Mouse (Mus musculus) forebrain, embryonic 11.5 days (tissue): ENCODE results near the gene Olfr532. TPM values are rescaled to one million over a fixed set of nuclear protein-coding genes. Genes with fewer than 3 reads are reported as not detected.
"Not testable (repeated sequence)": the region's sequence is repeated elsewhere in the genome, so short reads cannot be mapped to it uniquely, and the experiment has no call there.

Experiments used
- ATAC-seq: fragments of 200-750 bp; cut with Nextera tagmentation; replicated peaks from 2 replicates; pipeline ENCODE4 v1.8.0; 2017; ENCODE audit warnings: moderate TSS enrichment; ENCODE audit not compliant: low FRiP score
- DNase-seq: peaks from one replicate; pipeline ENCODE4 v3.0.0-alpha.2; 2017; ENCODE audit warnings: low spot score
- H3K27ac ChIP-seq: fragments of 300-500 bp; sonication (generic); 2 replicates; pipeline ENCODE4 v1.5.1; 2014; ENCODE audit warnings: low read depth, low read length
- H3K27me3 ChIP-seq: fragments of 300-500 bp; sonication (generic); 2 replicates; pipeline ENCODE4 v1.6.1; 2014; ENCODE audit warnings: mild to moderate bottlenecking, low read length, mixed read lengths; ENCODE audit not compliant: control insufficient read depth, insufficient read depth
- H3K36me3 ChIP-seq: fragments of 300-500 bp; sonication (generic); 2 replicates; pipeline ENCODE4 v1.6.1; 2014; ENCODE audit warnings: mild to moderate bottlenecking, low read length, moderate library complexity, mixed read lengths; ENCODE audit not compliant: control insufficient read depth, insufficient read depth
- H3K4me1 ChIP-seq: fragments of 300-500 bp; sonication (generic); replicated peaks from 2 replicates; pipeline ENCODE4 v1.6.1; 2014; ENCODE audit warnings: low read length, mixed read lengths; ENCODE audit not compliant: control insufficient read depth, insufficient read depth
- H3K4me2 ChIP-seq: fragments of 300-500 bp; sonication (generic); 2 replicates; pipeline ENCODE4 v1.6.1; 2014; ENCODE audit warnings: low read depth, mild to moderate bottlenecking, low read length, moderate library complexity, mixed read lengths; ENCODE audit not compliant: severe bottlenecking
- H3K4me3 ChIP-seq: fragments of 300-500 bp; sonication (generic); 2 replicates; pipeline ENCODE4 v1.5.1; 2014; ENCODE audit warnings: low read depth, low read length
- H3K9ac ChIP-seq: fragments of 300-500 bp; sonication (generic); 2 replicates; pipeline ENCODE4 v1.6.1; 2014; ENCODE audit warnings: low read length
- H3K9me3 ChIP-seq: fragments of 300-500 bp; sonication (generic); 2 replicates; pipeline ENCODE4 v1.6.1; 2016; ENCODE audit warnings: low read length, mixed read lengths; ENCODE audit not compliant: control insufficient read depth
- WGBS: fragments of 180-500 bp; shearing (Covaris S2); extraction: QIAGEN DNeasy Blood & Tissue Kit; methylation state at CpG from one replicate; pipeline ENCODE4 v1.1.7; 2014; 5-methylcytosine and 5-hydroxymethylcytosine counted together
- polyA plus RNA-seq: library from polyadenylated mRNA; unstranded; fragments of >200 nt; fragmentation: Nextera tagmentation; extraction: Ambion mirVana; gene quantifications from 2 replicates; pipeline ENCODE4 v1.2.1, GENCODE M21; 2014

The Olfr532 gene
- polyA plus RNA-seq, result not detected in 2 replicates

- DNase-seq, result no peak
- WGBS, result 90% methylated on average over 1 of the region's 1 CpGs
- H3K27ac ChIP-seq, result no peak within 1 kb of the TSS
- no peaks in the 10 kb centered on the region for H3K36me3 ChIP-seq
- H3K4me1 ChIP-seq, result no peaks in the 10 kb centered on the region
- no peak for ATAC-seq
- H3K9me3 ChIP-seq, result no peaks in the 10 kb centered on the region
- H3K4me2 ChIP-seq, result no peak within 1 kb of the TSS
- H3K27me3 ChIP-seq, result no peaks in the 10 kb centered on the region
- H3K9ac ChIP-seq, result no peak within 1 kb of the TSS
- no peak within 1 kb of the TSS for H3K4me3 ChIP-seq
Observed at GRCm38 (mm10) chr7:140421539-140421938, at the start of gene Olfr532. Gene Olfr532, minus strand, starts transcription at chr7:140421639.

DNA sequence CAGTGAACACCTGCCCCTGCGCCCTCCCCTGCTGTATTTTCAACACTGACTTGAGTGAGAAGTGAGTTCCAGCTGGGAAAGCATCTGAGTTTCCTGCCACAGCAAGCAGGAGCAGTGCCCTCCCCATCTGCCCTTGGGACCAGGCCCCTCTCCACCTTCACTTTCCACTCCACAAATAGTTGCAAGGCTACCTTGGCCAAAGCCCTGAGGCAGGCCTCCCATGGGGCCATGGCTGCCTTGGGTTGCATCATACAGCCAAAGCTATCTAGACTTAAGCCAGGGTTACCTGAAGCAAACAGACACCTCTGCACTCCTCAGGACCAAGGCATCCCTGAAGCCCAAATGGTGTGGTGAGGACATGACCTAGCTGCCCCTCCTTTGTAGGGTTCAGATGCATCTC is 41.6 kb upstream of the Olfr532 start, which contains the start of gene Olfr533:
Gene Olfr533 (plus strand): TSS at position 301 of the 400 bp plus-strand sequence.
- not testable (repeated sequence) for ATAC-seq, H3K27ac ChIP-seq
- 86% methylated on average over 1 of the region's 1 CpGs for WGBS

GRCm38 (mm10) chr7:140443141-140443540 is 21.7 kb upstream of the Olfr532 start:
- 89% methylated on average over 1 of the region's 1 CpGs for WGBS
- H3K9me3 ChIP-seq, result no peaks in the 10 kb centered on the region
- no peak overlapping the region for H3K9ac ChIP-seq
- no peak overlapping the region for H3K4me2 ChIP-seq
- no peak overlapping the region for H3K27ac ChIP-seq
- H3K27me3 ChIP-seq, result no peaks in the 10 kb centered on the region
- DNase-seq (no peak), ATAC-seq (no peak)
- H3K4me3 ChIP-seq, result no peak overlapping the region
- H3K4me1 ChIP-seq, result no peaks in the 10 kb centered on the region
- no peaks in the 10 kb centered on the region for H3K36me3 ChIP-seq

More for the DNA sequence above, 41.6 kb upstream of the Olfr532 start, which contains the start of gene Olfr533:
- H3K4me1 ChIP-seq, H3K36me3 ChIP-seq, H3K4me3 ChIP-seq, H3K9me3 ChIP-seq, DNase-seq, H3K27me3 ChIP-seq, H3K4me2 ChIP-seq, H3K9ac ChIP-seq: not testable (repeated sequence)

DNA sequence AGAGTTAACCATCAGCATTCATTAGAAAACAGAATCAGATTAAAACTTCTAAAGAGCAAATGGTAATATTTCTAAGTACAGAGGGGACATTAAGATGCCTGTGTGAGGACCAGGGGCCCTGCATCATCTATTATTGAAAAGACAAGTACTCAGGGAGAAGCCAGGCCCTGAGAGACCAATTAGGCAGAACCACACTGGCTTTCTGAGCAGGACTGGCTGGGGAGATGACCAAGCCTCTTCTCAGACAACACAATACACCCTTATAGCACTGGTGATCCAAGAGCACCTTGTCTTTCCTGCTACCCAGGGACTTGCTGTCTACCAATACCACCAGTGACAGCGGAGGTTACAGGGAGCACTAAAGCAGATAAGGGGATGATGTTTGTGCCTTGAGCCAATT is 18.6 kb downstream of the Olfr532 start, which contains the start of gene Olfr531:
Gene Olfr531 (minus strand): TSS at position 101 of the 400 bp plus-strand sequence.
- H3K27ac ChIP-seq, result no peak within 1 kb of the TSS
- no peak for DNase-seq
- H3K9ac ChIP-seq, result no peak within 1 kb of the TSS
- ATAC-seq, result no peak
- no peak within 1 kb of the TSS for H3K4me2 ChIP-seq
- no peaks in the 10 kb centered on the region for H3K27me3 ChIP-seq
- H3K36me3 ChIP-seq, result no peaks in the 10 kb centered on the region
- no peak within 1 kb of the TSS for H3K4me3 ChIP-seq
- no peaks in the 10 kb centered on the region for H3K4me1 ChIP-seq
- no peaks in the 10 kb centered on the region for H3K9me3 ChIP-seq
- 96% methylated on average over 1 of the region's 1 CpGs for WGBS

GRCm38 (mm10) chr7:140376911-140377310 is 44.5 kb downstream of the Olfr532 start:
- Histone ChIP-seq H3K27me3 (no peaks in the 10 kb centered on the region), H3K36me3 (no peaks in the 10 kb centered on the region), H3K9me3 (no peaks in the 10 kb centered on the region), H3K4me1 (no peaks in the 10 kb centered on the region), H3K4me2 (no peak overlapping the region), H3K4me3 (no peak overlapping the region), H3K27ac (no peak overlapping the region), H3K9ac (no peak overlapping the region)
- 93% methylated on average over 2 of the region's 2 CpGs for WGBS
- DNase-seq, result no peak
- no peak for ATAC-seq

DNA sequence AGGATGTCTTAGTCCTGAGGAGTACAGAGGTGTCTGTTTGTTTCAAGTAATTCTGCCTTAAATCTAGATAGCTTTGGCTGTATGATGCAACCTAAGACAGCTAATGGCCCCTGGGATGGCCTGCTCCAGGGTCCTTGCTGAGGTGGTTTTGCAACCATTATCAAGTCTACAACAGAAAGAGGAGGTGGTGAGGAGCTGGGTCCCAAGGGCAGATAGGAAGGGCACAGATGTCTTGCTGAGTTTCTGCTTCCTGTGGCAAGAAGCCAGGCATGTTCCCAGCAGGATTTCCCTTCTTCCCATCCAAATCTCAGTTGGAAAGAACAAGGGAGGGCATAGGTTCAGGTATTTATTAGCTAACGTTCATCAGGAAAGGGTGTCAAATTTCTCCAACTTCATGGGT is 45.2 kb downstream of the Olfr532 start, which contains the start of gene Olfr530:
Gene Olfr530 (minus strand): TSS at position 101 of the 400 bp plus-strand sequence.
- H3K9me3 ChIP-seq, result no peaks in the 10 kb centered on the region
- no peaks in the 10 kb centered on the region for H3K4me1 ChIP-seq
- no peaks in the 10 kb centered on the region for H3K36me3 ChIP-seq
- H3K4me2 ChIP-seq, result no peak within 1 kb of the TSS
- no peak within 1 kb of the TSS for H3K9ac ChIP-seq
- no peak within 1 kb of the TSS for H3K4me3 ChIP-seq
- no peaks in the 10 kb centered on the region for H3K27me3 ChIP-seq
- H3K27ac ChIP-seq, result no peak within 1 kb of the TSS
- 63% methylated on average over 1 of the region's 1 CpGs for WGBS
- DNase-seq (no peak), ATAC-seq (no peak)

DNA sequence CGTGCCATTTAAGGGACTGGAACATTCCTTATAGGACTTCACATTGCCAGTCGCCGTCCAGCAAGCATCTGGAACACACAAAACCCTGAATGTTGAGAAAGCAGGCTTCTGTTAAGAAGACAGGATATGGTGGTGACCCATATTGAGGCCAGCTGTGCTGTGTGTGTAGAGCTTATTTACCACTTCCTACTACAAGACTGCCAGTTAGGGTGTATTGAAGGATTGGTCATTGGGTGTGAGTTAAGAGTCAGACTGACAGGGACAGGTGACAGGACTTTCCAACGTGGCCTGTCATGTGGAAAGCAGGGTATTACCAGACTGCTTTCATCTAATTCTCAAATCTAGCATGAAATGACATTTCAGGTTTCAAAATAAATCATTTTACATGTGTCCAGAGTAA is 47.1 kb downstream of the Olfr532 start:
- Histone ChIP-seq H3K9ac (no peak overlapping the region), H3K4me2 (no peak overlapping the region), H3K27me3 (no peaks in the 10 kb centered on the region), H3K27ac (no peak overlapping the region), H3K4me3 (no peak overlapping the region), H3K4me1 (no peaks in the 10 kb centered on the region), H3K36me3 (no peaks in the 10 kb centered on the region), H3K9me3 (no peaks in the 10 kb centered on the region)
- ATAC-seq (no peak), DNase-seq (no peak)
- WGBS, result 79% methylated on average over 4 of the region's 4 CpGs

Other genes starting within 250 kb of the Olfr532 start
- not detected in 2 replicates for gene Olfr523, start 248.4 kb downstream of the Olfr532 start, polyA plus RNA-seq
- gene Olfr524, start 215.7 kb downstream of the Olfr532 start, polyA plus RNA-seq, result not detected in 2 replicates
- gene Cd163l1, start 203.4 kb downstream of the Olfr532 start, polyA plus RNA-seq, result 0.05 TPM in 1 of 2 replicates, not detected in the other
- not detected in 2 replicates for gene 5830411N06Rik, start 174.4 kb downstream of the Olfr532 start, polyA plus RNA-seq
- not detected in 2 replicates for gene Olfr525, start 100.8 kb downstream of the Olfr532 start, polyA plus RNA-seq
- not detected in 2 replicates for gene Olfr527, start 87.6 kb downstream of the Olfr532 start, polyA plus RNA-seq
- gene Olfr60, start 60.0 kb downstream of the Olfr532 start, polyA plus RNA-seq, result not detected in 2 replicates
- not detected in 2 replicates for gene Olfr530, start 45.3 kb downstream of the Olfr532 start, polyA plus RNA-seq
- not detected in 2 replicates for gene Olfr531, start 18.7 kb downstream of the Olfr532 start, polyA plus RNA-seq
- gene Olfr533, start 41.7 kb upstream of the Olfr532 start, polyA plus RNA-seq, result not detected in 2 replicates
- gene Olfr535, start 62.6 kb upstream of the Olfr532 start, polyA plus RNA-seq, result not detected in 2 replicates
- not detected in 2 replicates for gene Olfr536, start 85.8 kb upstream of the Olfr532 start, polyA plus RNA-seq
- not detected in 2 replicates for gene Olfr538, start 146.2 kb upstream of the Olfr532 start, polyA plus RNA-seq
- 0.03 TPM in 1 of 2 replicates, not detected in the other for gene Olfr46, start 179.6 kb upstream of the Olfr532 start, polyA plus RNA-seq
- gene Olfr61, start 207.3 kb upstream of the Olfr532 start, polyA plus RNA-seq, result not detected in 2 replicates
- not detected in 2 replicates for gene Olfr53, start 224.8 kb upstream of the Olfr532 start, polyA plus RNA-seq
- gene Olfr539, start 238.3 kb upstream of the Olfr532 start, polyA plus RNA-seq, result not detected in 2 replicates